Mouse (Mus musculus): ENCODE results near the gene Fgfr4.

- TF ChIP-seq CTCF (IDR thresholded peaks at IDR 0.05; ENCODE audit: low read depth, low read length) (no peak), TAL1 (conservative IDR thresholded peaks at IDR 0.05; ENCODE audit: low read depth, low read length) (no peak)
Measured at GRCm38 (mm10) chr13:55176265-55176664, 23.8 kb downstream of the Fgfr4 start.

Data from G1E (cell line).